Mouse (Mus musculus) neural tube, embryonic 13.5 days (tissue): ENCODE measurements around the gene Tnnt2. TPM values are rescaled to one million over a fixed set of nuclear protein-coding genes. Genes with fewer than 3 reads are reported as not detected.

Experiments
- ATAC-seq: fragments of 200-750 bp; cut with Nextera tagmentation; 2 replicates; pipeline ENCODE4 v1.8.0; 2017; ENCODE audit warnings: low read depth, mild to moderate bottlenecking, moderate TSS enrichment, moderate library complexity
- H3K27ac ChIP-seq: fragments of 300-500 bp; sonication (generic); replicated peaks from 2 replicates; pipeline ENCODE4 v1.5.1; 2015; ENCODE audit warnings: moderate library complexity, mild to moderate bottlenecking, inconsistent platforms
- H3K27me3 ChIP-seq: fragments of 300-500 bp; sonication (generic); 2 replicates; pipeline ENCODE4 v1.6.1; 2015; ENCODE audit warnings: mild to moderate bottlenecking, inconsistent platforms
- H3K36me3 ChIP-seq: fragments of 300-500 bp; sonication (generic); 2 replicates; pipeline ENCODE4 v1.6.1; 2015; ENCODE audit warnings: mild to moderate bottlenecking, inconsistent platforms
- H3K4me1 ChIP-seq: fragments of 300-500 bp; sonication (generic); replicated peaks from 2 replicates; pipeline ENCODE4 v1.6.1; 2015; ENCODE audit warnings: inconsistent platforms
- H3K4me2 ChIP-seq: fragments of 300-500 bp; sonication (generic); 2 replicates; pipeline ENCODE4 v1.6.1; 2015; ENCODE audit warnings: inconsistent platforms, mild to moderate bottlenecking, moderate library complexity
- H3K4me3 ChIP-seq: fragments of 300-500 bp; sonication (generic); 2 replicates; pipeline ENCODE4 v1.5.1; 2015; ENCODE audit warnings: mild to moderate bottlenecking, inconsistent platforms
- H3K9ac ChIP-seq: fragments of 300-500 bp; sonication (generic); 2 replicates; pipeline ENCODE4 v1.6.1; 2015; ENCODE audit warnings: moderate library complexity, mild to moderate bottlenecking, inconsistent platforms
- H3K9me3 ChIP-seq: fragments of 300-500 bp; sonication (generic); 2 replicates; pipeline ENCODE4 v1.6.1; 2016; ENCODE audit warnings: inconsistent platforms
- WGBS: fragments of 180-500 bp; shearing (Covaris S2); methylation state at CpG from one replicate; pipeline ENCODE4 v1.1.7; 2015; 5-methylcytosine and 5-hydroxymethylcytosine counted together
- polyA plus RNA-seq: library from polyadenylated mRNA; unstranded; fragments of >200 nt; fragmentation: Nextera tagmentation; extraction: Ambion mirVana; gene quantifications from 2 replicates; pipeline ENCODE4 v1.2.1, GENCODE M21; 2015

Tnnt2 gene
- polyA plus RNA-seq: 10.9 and 22.7 TPM in 2 replicates

DNA sequence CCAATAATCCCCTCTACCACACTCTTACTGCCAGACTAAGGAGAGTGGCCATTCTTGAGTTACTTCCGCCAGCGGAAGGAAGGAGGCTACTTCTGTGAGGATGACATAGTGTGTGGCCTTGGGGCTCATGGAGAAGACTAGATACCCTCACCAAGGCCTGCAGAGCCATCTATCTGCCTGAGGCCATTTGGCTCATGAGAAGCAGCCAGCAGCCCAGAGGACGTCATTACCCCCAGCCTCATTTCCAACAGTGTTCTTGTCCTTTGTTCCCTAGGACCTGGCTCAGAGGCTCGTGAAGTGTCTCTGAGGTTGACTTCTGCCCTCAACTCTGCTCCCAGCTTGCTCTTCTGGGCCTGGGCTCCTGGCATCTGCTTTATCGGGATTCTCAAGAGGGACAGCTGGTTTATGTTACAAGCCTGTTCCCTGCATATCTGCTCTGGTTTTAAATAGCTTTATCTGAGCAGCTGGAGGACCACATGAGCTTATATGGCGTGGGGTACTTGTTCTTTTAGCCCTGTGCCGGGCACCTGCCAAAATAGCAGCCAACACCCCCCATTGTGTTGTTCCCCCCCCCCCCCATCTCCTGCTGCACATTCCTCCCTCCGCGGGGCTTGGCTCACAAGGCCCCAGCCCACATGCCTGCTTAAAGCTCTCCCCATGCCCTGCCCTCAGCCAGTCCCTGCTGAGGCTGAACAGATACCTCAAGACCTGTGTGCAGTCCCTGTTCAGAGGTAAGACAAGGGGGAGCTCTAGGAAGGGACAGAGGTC lies at the start of gene Tnnt2:
Gene Tnnt2, plus strand, starts transcription at position 639 of the 768 bp plus-strand sequence.
- WGBS: 58% methylated on average over 9 of the region's 9 CpGs
- H3K36me3 ChIP-seq: no peaks in the 10 kb centered on the region
- H3K4me3 ChIP-seq: no peak within 1 kb of the TSS
- no peak for ATAC-seq
- no peaks in the 10 kb centered on the region for H3K27me3 ChIP-seq
- H3K4me1 ChIP-seq: peaks cover 18% of the 10 kb centered on the region
- no peak within 1 kb of the TSS for H3K27ac ChIP-seq
- H3K9me3 ChIP-seq: no peaks in the 10 kb centered on the region
- H3K4me2 ChIP-seq: no peak within 1 kb of the TSS
- no peak within 1 kb of the TSS for H3K9ac ChIP-seq

DNA sequence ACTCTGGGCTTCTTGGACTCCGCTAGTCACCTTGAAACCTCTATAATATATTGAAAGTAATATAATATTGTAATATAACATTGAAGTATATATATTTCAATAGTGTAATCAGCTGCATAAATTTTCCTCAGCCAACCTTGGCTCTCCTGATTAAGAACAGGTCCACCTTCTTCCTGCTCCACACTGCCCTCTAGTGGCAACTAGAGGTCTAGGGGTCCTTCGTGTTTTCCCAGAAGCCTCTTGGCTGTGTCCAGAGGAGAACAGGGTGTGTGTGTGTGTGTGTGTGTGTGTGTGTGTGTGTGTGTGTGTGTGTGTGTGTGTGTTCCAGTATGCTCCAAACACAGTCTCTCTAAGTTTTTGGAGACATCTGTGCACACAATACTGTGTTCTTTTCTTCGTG lies 48.4 kb upstream of the Tnnt2 start:
- no peaks in the 10 kb centered on the region for H3K36me3 ChIP-seq
- no peak for ATAC-seq
- H3K27ac ChIP-seq: no peak overlapping the region
- H3K4me2 ChIP-seq: no peak overlapping the region
- H3K4me1 ChIP-seq: peaks cover 9% of the 10 kb centered on the region; the same call in 1 of the 2 replicates
- no peak overlapping the region for H3K4me3 ChIP-seq
- H3K9ac ChIP-seq: no peak overlapping the region
- no peaks in the 10 kb centered on the region; the same call in 1 of the 2 replicates for H3K27me3 ChIP-seq
- 54% methylated on average over 3 of the region's 3 CpGs for WGBS
- H3K9me3 ChIP-seq: no peaks in the 10 kb centered on the region

DNA sequence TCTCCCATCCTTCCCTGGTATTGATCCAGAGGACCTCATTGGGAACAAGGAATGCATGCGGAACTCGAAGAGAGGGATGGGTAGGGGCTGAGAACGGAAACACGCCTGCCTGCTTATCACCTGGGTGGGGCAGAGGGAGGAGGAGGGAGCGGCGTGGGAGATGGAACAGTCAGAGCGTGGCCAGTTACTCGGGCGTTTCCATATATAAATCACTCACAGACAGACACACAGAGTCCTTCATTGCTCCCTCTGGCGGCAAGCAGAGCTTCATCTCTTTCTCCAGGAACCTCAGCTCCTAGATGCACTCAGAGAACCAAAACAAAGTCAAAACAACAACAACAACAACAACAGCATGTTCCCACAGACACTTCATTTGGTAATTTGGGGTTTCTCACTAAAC lies 47.4 kb upstream of the Tnnt2 start:
- Histone ChIP-seq H3K4me3 (no peak overlapping the region), H3K9ac (no peak overlapping the region), H3K4me1 (peaks cover 8% of the 10 kb centered on the region), H3K4me2 (peak overlapping the region; percentile 30; the same call in 1 of the 2 replicates), H3K27me3 (peaks cover 5% of the 10 kb centered on the region; the same call in 1 of the 2 replicates), H3K27ac (no peak overlapping the region), H3K36me3 (no peaks in the 10 kb centered on the region), H3K9me3 (no peaks in the 10 kb centered on the region)
- 28% methylated on average over 10 of the region's 10 CpGs for WGBS
- ATAC-seq: no peak

DNA sequence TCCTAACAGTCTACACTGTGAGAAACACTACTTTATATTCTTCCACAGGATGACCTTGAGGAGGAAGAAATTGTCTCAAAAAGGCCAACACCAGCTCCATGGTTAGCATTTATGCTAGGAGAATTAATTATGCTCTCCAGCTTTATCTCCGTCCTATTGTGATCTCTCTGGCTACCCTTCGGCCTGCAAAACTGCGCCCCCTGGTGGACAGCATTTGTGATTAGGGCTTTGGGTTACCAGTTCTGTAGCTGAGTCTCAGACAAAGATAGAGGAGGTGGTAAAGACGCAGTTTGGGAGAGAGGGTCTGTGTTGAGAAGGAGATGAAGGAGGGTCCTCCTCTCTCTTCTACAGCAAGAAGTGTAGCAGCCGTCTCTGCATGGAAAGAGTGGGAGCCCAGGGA lies 46.3 kb upstream of the Tnnt2 start:
- Histone ChIP-seq H3K4me2 (no peak overlapping the region), H3K4me1 (peaks cover 20% of the 10 kb centered on the region), H3K4me3 (no peak overlapping the region), H3K36me3 (no peaks in the 10 kb centered on the region), H3K27me3 (peaks cover 14% of the 10 kb centered on the region), H3K9ac (no peak overlapping the region), H3K9me3 (no peaks in the 10 kb centered on the region), H3K27ac (no peak overlapping the region)
- WGBS: 14% methylated on average over 5 of the region's 5 CpGs
- no peak for ATAC-seq

DNA sequence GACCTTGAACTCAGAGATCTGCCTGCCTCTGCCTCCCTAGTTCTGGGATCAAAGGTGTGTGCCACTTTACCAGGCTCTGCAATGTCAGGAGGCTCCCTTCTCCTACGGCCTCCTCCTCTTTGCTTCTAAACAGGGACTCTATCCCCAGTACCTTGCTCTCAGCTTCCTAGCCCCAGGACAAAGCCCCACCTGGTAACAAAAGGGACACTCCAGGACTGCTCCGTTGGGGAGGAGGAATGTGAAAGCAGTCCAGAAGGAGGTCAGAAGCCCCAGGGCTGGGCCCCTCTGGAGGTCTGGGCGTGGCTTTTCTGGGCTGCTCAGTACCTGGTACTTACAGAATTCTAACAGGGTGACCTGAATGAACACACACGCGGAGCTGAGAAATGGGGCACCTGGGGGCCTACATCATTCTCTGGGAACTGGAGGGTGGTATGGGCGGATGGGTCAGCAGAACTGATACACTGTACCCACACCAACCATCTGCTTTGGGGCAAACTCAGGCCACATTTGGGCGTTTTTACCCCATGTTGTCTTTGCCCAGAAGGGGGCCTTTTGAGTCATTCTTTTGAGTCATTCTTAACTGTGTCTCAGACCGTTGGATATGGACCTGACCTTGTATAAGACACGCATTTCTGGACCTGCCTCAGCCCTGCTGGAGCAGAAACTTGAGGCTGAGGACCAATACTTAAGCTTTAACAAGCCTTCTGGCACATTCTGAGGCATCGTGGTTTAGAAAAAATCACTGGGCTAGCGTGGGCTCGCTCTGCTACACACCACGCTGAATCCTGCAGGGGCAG lies 43.8 kb upstream of the Tnnt2 start:
- no peaks in the 10 kb centered on the region for H3K36me3 ChIP-seq
- H3K27me3 ChIP-seq: peaks cover 15% of the 10 kb centered on the region
- H3K27ac ChIP-seq: no peak overlapping the region
- no peak overlapping the region for H3K4me2 ChIP-seq
- H3K4me3 ChIP-seq: no peak overlapping the region
- H3K9ac ChIP-seq: no peak overlapping the region
- H3K4me1 ChIP-seq: peaks cover 20% of the 10 kb centered on the region
- 68% methylated on average over 13 of the region's 13 CpGs for WGBS
- ATAC-seq: no peak
- H3K9me3 ChIP-seq: no peaks in the 10 kb centered on the region

DNA sequence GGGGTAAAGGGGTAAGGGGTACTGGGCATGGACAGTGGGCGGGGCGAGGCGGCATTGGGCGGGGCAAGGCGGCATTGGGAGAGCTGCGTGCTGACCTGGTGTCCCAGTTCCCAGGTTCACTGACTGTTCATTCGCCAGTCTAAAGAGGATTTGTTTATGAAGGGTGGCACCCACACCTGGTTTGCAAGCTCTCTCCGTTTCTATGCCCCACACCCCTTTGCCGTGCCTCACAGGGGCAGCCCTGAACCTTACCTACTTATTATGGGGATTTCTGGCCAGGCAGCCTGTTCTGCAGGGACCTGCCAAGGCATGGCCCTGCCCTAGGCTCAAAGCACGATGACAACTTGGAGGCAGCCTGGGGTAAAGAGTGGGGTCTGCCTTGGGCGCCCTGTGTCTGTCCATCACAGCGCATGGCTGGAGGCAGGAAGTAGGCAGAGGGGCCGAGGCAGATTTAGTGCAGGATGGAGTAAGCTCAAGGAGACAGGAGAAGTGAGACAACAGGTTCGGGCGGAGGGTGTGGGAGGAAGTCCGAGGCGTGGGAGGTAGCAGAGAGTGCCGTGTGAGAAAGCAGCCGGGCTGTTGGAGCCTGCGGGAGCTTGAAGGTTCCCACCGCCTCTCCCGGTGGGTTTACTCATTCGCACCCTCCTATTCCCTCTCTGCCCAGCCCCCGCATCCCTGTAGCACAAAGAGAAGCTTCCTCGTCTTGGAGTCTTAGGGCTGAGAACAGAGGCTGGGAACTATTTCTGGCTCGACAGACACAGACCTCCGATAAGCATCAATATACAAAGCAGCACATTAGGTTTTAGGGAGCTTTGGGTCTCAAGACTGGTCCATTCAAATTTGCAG lies 42.6 kb upstream of the Tnnt2 start:
- Histone ChIP-seq H3K27ac (no peak overlapping the region), H3K4me3 (peak overlapping the region; percentile 8; the same call in 1 of the 2 replicates), H3K27me3 (peaks cover 15% of the 10 kb centered on the region), H3K4me1 (peaks cover 20% of the 10 kb centered on the region), H3K9ac (peak overlapping the region; percentile 38; the same call in 1 of the 2 replicates), H3K36me3 (no peaks in the 10 kb centered on the region), H3K9me3 (no peaks in the 10 kb centered on the region), H3K4me2 (peak overlapping the region; percentile 47)
- ATAC-seq: no peak
- 19% methylated on average over 27 of the region's 27 CpGs for WGBS

DNA sequence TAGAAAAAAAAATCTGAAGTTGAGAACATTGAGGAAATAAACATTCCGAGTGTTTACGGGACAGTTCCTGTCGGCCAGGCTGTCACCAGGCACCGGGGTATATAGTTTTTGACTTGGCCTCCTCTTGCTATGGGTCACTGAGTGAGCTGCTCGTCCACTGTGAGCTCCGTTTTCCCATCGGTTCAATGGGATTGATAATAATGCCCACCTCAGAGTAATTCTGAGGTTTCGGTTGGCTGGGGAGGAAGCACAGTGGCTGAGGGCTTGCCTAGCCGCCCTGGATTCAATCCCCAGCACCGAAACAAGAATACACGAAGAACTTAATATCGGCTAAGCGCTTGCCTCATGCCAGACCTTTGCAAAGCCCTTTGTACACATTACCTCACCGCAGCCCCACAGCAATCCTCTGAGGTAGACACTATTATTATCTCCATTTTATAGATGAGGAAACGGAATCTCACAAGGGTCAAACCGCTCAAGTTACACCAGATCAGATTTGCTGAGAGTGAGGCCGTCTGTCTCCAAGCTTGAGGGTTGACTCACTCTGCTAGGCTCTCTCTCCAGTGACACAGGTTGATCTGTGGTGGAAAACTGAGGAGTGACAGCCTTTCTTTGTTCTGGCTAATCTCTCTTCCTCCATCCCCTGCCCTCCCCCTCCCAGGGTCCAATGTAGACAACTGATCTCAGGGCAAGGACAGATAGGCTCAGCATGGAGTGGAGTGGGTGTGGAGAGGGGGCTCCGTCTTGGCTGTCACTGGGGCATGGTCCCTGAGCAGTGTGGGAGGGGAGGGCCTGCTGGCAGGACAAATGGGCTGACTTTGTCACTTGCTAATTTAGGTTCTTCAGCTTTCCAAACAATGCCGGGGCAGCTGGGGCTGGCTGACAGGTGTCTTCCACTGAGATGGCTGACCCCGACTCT lies 41.7 kb upstream of the Tnnt2 start:
- Histone ChIP-seq H3K27me3 (peaks cover 15% of the 10 kb centered on the region), H3K4me2 (peak overlapping the region; percentile 47), H3K9me3 (no peaks in the 10 kb centered on the region), H3K4me3 (no peak overlapping the region), H3K9ac (peak overlapping the region; percentile 38; the same call in 1 of the 2 replicates), H3K27ac (no peak overlapping the region), H3K36me3 (no peaks in the 10 kb centered on the region), H3K4me1 (peaks cover 16% of the 10 kb centered on the region)
- no peak for ATAC-seq
- WGBS: 53% methylated on average over 20 of the region's 20 CpGs

DNA sequence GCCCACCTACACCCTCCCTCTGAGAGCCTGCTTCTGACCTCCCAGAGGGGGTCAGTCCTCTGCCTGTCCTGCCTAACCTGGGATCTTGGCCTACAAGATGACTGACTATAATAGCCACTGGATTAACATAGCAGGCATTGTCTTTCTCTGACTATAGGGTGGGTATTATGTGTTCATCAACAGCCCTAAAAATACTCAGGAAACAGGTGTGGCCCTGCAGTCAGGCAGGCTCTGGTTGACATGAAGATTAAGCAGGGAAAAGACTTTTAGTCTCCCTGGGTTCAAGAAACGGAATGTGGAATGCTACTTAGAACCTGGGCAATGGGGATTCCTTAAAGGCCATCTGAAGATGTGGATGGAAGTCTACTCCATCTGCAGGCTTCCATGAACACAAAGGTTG lies 37.7 kb upstream of the Tnnt2 start:
- H3K9me3 ChIP-seq: no peaks in the 10 kb centered on the region
- no peak overlapping the region for H3K27ac ChIP-seq
- H3K4me1 ChIP-seq: peaks cover 28% of the 10 kb centered on the region
- no peak overlapping the region for H3K4me3 ChIP-seq
- H3K27me3 ChIP-seq: peaks cover 12% of the 10 kb centered on the region
- no peaks in the 10 kb centered on the region for H3K36me3 ChIP-seq
- 91% methylated on average over 1 of the region's 1 CpGs for WGBS
- H3K9ac ChIP-seq: no peak overlapping the region
- no peak overlapping the region for H3K4me2 ChIP-seq
- no peak for ATAC-seq

DNA sequence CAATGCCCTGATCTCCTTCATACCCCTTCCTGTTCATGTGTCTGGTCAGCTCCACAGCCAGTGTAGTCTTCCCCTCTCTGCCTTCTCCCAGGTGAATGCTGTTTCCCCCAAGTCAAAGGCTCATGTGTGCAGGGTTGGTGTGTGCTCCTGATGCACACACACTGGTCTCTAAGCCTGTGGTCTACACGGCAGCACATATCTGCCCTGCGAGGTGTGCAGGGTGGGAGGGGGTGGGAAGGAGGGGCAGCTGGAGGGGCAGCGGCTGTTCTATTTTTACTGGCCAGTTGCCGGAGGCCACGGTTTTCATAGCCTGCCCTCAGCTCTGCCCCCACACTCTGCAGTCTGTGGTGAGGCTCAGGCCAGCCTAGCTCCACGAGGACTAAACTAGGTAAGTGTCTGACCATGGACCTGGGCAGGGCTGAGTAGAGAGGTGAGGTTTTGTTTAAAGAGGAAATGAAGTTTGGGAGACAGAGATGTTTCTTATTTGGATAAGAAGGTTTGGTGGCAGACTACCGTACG lies 37.0 kb upstream of the Tnnt2 start:
- Histone ChIP-seq H3K9me3 (no peaks in the 10 kb centered on the region), H3K4me2 (no peak overlapping the region), H3K27me3 (peaks cover 7% of the 10 kb centered on the region), H3K36me3 (no peaks in the 10 kb centered on the region), H3K4me1 (peaks cover 21% of the 10 kb centered on the region), H3K9ac (no peak overlapping the region), H3K4me3 (no peak overlapping the region), H3K27ac (no peak overlapping the region)
- WGBS: 73% methylated on average over 8 of the region's 8 CpGs
- ATAC-seq: no peak

DNA sequence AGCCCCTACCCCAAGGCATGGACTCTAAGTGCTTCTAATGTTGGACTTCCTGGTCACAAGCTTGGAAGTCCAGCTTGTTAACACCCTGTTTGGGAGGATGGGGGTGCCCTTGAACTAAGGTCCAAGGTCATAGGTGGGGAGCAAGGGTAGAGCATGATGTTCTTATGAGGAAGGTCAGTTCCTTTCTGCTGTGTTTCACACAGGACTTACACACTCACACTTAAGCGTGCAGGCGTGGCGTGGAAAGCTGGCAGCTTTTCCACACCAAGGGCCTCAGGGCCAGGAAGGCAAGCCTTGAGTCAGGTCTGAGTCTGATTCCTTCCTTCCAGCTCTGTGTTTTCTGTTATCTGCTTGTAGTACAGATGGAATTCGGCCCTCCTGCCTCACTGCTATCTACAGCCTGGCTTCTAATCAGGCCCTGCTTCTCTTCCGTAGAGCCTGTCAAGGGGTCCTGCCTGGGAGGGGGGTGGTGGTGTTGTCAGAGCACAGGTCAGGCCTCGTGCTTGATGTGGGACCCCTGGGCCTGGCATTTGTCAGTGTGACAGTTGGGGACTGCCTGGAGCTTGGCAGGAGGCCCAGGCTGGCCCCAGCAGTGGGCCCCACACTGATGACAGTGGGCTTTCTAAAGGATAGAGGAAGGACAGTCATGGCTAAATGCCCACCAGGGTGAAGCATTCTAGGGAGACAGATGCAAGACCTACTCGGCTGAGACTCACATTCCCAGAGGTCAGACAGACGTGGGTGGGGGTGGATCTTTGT lies 35.8 kb upstream of the Tnnt2 start:
- Histone ChIP-seq H3K4me3 (no peak overlapping the region), H3K4me2 (no peak overlapping the region), H3K4me1 (peaks cover 14% of the 10 kb centered on the region), H3K27ac (peak overlapping the region; percentile 28; the same call in 1 of the 2 replicates), H3K9me3 (no peaks in the 10 kb centered on the region), H3K9ac (no peak overlapping the region), H3K36me3 (no peaks in the 10 kb centered on the region), H3K27me3 (no peaks in the 10 kb centered on the region)
- 53% methylated on average over 8 of the region's 8 CpGs for WGBS
- ATAC-seq: peak; percentile 84
